Mouse (Mus musculus) spleen, adult 18-20 months (tissue): Measurements from ENCODE around the gene Nusap1.
"Not testable (repeated sequence)": the region's sequence is repeated elsewhere in the genome, so short reads cannot be mapped to it uniquely, and the experiment has no call there.

ENCODE experiments used
- DNase-seq, 2 experiments: peaks; one replicate each; pipeline ENCODE4 v3.0.0; 2022; ENCODE audit warnings: mixed read lengths in 2 of 2

Nusap1 gene

GRCm38 (mm10) chr2:119618199-119618982 is at the start of gene Nusap1, which contains the start of gene Oip5:
TSS of gene Nusap1 (plus strand) at chr2:119618298.
TSS of gene Oip5 (minus strand) at chr2:119618469.
- DNase-seq = peak; percentile 83 to 84

GRCm38 (mm10) chr2:119572471-119572870 is 45.6 kb upstream of the Nusap1 start:
- no peak for DNase-seq

- DNase-seq = no peak
These were observed 36.5 kb upstream of the Nusap1 start for GRCm38 (mm10) chr2:119581571-119581970.

- DNase-seq = no peak
These were observed 34.7 kb upstream of the Nusap1 start for GRCm38 (mm10) chr2:119583439-119583838.

- no peak for DNase-seq
These were observed 33.8 kb upstream of the Nusap1 start for GRCm38 (mm10) chr2:119584282-119584681.

GRCm38 (mm10) chr2:119587383-119587782 is 30.7 kb upstream of the Nusap1 start:
- DNase-seq = peak; percentile 46 to 78

- DNase-seq = no peak
These were observed 26.9 kb upstream of the Nusap1 start for GRCm38 (mm10) chr2:119591247-119591646.

GRCm38 (mm10) chr2:119593765-119594112 is 24.4 kb upstream of the Nusap1 start:
- no peak for DNase-seq

GRCm38 (mm10) chr2:119594113-119594981 is 23.8 kb upstream of the Nusap1 start:
- peak; percentile 87 to 94 for DNase-seq

GRCm38 (mm10) chr2:119595308-119595707 is 22.8 kb upstream of the Nusap1 start:
- DNase-seq = no peak

GRCm38 (mm10) chr2:119596781-119597330 is 21.2 kb upstream of the Nusap1 start:
- DNase-seq = no peak

- DNase-seq = no peak
These were observed 17.1 kb upstream of the Nusap1 start for GRCm38 (mm10) chr2:119601027-119601426.

- not testable (repeated sequence) for DNase-seq
These were observed 16.5 kb upstream of the Nusap1 start for GRCm38 (mm10) chr2:119601575-119601974.

- no peak for DNase-seq
These were observed 15.6 kb upstream of the Nusap1 start for GRCm38 (mm10) chr2:119602488-119602887.

- no peak for DNase-seq
These were observed 14.2 kb upstream of the Nusap1 start for GRCm38 (mm10) chr2:119603909-119604308.

- no peak for DNase-seq
These were observed 12.6 kb upstream of the Nusap1 start for GRCm38 (mm10) chr2:119605361-119605973.

GRCm38 (mm10) chr2:119607023-119607422 is 11.1 kb upstream of the Nusap1 start:
- DNase-seq = no peak

GRCm38 (mm10) chr2:119617841-119618198 is 278 bp upstream of the Nusap1 start:
- no peak for DNase-seq

GRCm38 (mm10) chr2:119619002-119619401 is 904 bp downstream of the Nusap1 start:
- not testable (repeated sequence) for DNase-seq

- DNase-seq = no peak
These were observed 3.2 kb downstream of the Nusap1 start for GRCm38 (mm10) chr2:119621302-119621701.

- no peak for DNase-seq
These were observed 18.7 kb downstream of the Nusap1 start for GRCm38 (mm10) chr2:119636781-119637180.

GRCm38 (mm10) chr2:119641214-119641912 is 23.3 kb downstream of the Nusap1 start:
- DNase-seq = no peak
